Mouse (Mus musculus) testis, postnatal 14 days (tissue): ENCODE data around the gene Mien1.
A peak's percentile ranks its signal among the peaks of the same experiment; 100 is the strongest.

ENCODE experiments used
- DNase-seq: peaks from one replicate; pipeline ENCODE4 v3.0.0; 2021; ENCODE audit warnings: low spot score

Mien1 gene

GRCm38 (mm10) chr11:98438331-98439158 is at the start of gene Mien1:
Mien1 (minus strand) TSS chr11:98438991.
- peak; percentile 92 for DNase-seq

- DNase-seq, result no peak
Measured at GRCm38 (mm10) chr11:98487526-98488040, 48.8 kb upstream of the Mien1 start.

GRCm38 (mm10) chr11:98485749-98486148 is 47.0 kb upstream of the Mien1 start:
- DNase-seq, result no peak

GRCm38 (mm10) chr11:98482067-98482466 is 43.3 kb upstream of the Mien1 start:
- DNase-seq, result no peak

- DNase-seq, result no peak
Measured at GRCm38 (mm10) chr11:98481231-98481630, 42.4 kb upstream of the Mien1 start.

- no peak for DNase-seq
Measured at GRCm38 (mm10) chr11:98479940-98480497, 41.2 kb upstream of the Mien1 start.

GRCm38 (mm10) chr11:98479026-98479939 is 40.5 kb upstream of the Mien1 start:
- no peak for DNase-seq

GRCm38 (mm10) chr11:98477011-98477701 is 38.4 kb upstream of the Mien1 start:
- no peak for DNase-seq

- DNase-seq, result no peak
Measured at GRCm38 (mm10) chr11:98476434-98476807, 37.6 kb upstream of the Mien1 start.

- DNase-seq, result no peak
Measured at GRCm38 (mm10) chr11:98475630-98476433, 37.0 kb upstream of the Mien1 start.

- DNase-seq, result no peak
Measured at GRCm38 (mm10) chr11:98474967-98475366, 36.2 kb upstream of the Mien1 start.

GRCm38 (mm10) chr11:98473916-98474479 is 35.2 kb upstream of the Mien1 start:
- DNase-seq, result no peak

- no peak for DNase-seq
Measured at GRCm38 (mm10) chr11:98472696-98473095, 33.9 kb upstream of the Mien1 start.

GRCm38 (mm10) chr11:98470795-98471194 is 32.0 kb upstream of the Mien1 start:
- DNase-seq, result no peak

GRCm38 (mm10) chr11:98469761-98470714 is 31.2 kb upstream of the Mien1 start:
- no peak for DNase-seq

- DNase-seq, result no peak
Measured at GRCm38 (mm10) chr11:98464516-98464915, 25.7 kb upstream of the Mien1 start.

- no peak for DNase-seq
Measured at GRCm38 (mm10) chr11:98463911-98464310, 25.1 kb upstream of the Mien1 start.

- DNase-seq, result no peak
Measured at GRCm38 (mm10) chr11:98462255-98462654, 23.5 kb upstream of the Mien1 start.

GRCm38 (mm10) chr11:98461109-98461720 is 22.4 kb upstream of the Mien1 start:
- no peak for DNase-seq
